Mouse (Mus musculus) neural tube, embryonic 13.5 days (tissue): ENCODE measurements around the gene Shank1. TPM values are rescaled to one million over a fixed set of nuclear protein-coding genes. Genes with fewer than 3 reads are reported as not detected.
"Not testable (repeated sequence)": the region's sequence is repeated elsewhere in the genome, so short reads cannot be mapped to it uniquely, and the experiment has no call there.

Source experiments
- ATAC-seq: fragments of 200-750 bp; cut with Nextera tagmentation; 2 replicates; pipeline ENCODE4 v1.8.0; 2017; ENCODE audit warnings: low read depth, mild to moderate bottlenecking, moderate TSS enrichment, moderate library complexity
- H3K27ac ChIP-seq: fragments of 300-500 bp; sonication (generic); replicated peaks from 2 replicates; pipeline ENCODE4 v1.5.1; 2015; ENCODE audit warnings: moderate library complexity, mild to moderate bottlenecking, inconsistent platforms
- H3K27me3 ChIP-seq: fragments of 300-500 bp; sonication (generic); 2 replicates; pipeline ENCODE4 v1.6.1; 2015; ENCODE audit warnings: mild to moderate bottlenecking, inconsistent platforms
- H3K36me3 ChIP-seq: fragments of 300-500 bp; sonication (generic); 2 replicates; pipeline ENCODE4 v1.6.1; 2015; ENCODE audit warnings: mild to moderate bottlenecking, inconsistent platforms
- H3K4me1 ChIP-seq: fragments of 300-500 bp; sonication (generic); replicated peaks from 2 replicates; pipeline ENCODE4 v1.6.1; 2015; ENCODE audit warnings: inconsistent platforms
- H3K4me2 ChIP-seq: fragments of 300-500 bp; sonication (generic); 2 replicates; pipeline ENCODE4 v1.6.1; 2015; ENCODE audit warnings: inconsistent platforms, mild to moderate bottlenecking, moderate library complexity
- H3K4me3 ChIP-seq: fragments of 300-500 bp; sonication (generic); 2 replicates; pipeline ENCODE4 v1.5.1; 2015; ENCODE audit warnings: mild to moderate bottlenecking, inconsistent platforms
- H3K9ac ChIP-seq: fragments of 300-500 bp; sonication (generic); 2 replicates; pipeline ENCODE4 v1.6.1; 2015; ENCODE audit warnings: moderate library complexity, mild to moderate bottlenecking, inconsistent platforms
- H3K9me3 ChIP-seq: fragments of 300-500 bp; sonication (generic); 2 replicates; pipeline ENCODE4 v1.6.1; 2016; ENCODE audit warnings: inconsistent platforms
- WGBS: fragments of 180-500 bp; shearing (Covaris S2); methylation state at CpG from one replicate; pipeline ENCODE4 v1.1.7; 2015; 5-methylcytosine and 5-hydroxymethylcytosine counted together
- polyA plus RNA-seq: library from polyadenylated mRNA; unstranded; fragments of >200 nt; fragmentation: Nextera tagmentation; extraction: Ambion mirVana; gene quantifications from 2 replicates; pipeline ENCODE4 v1.2.1, GENCODE M21; 2015

Shank1 gene
- polyA plus RNA-seq, 1 experiment from 2014 or later: 26.5 TPM

DNA sequence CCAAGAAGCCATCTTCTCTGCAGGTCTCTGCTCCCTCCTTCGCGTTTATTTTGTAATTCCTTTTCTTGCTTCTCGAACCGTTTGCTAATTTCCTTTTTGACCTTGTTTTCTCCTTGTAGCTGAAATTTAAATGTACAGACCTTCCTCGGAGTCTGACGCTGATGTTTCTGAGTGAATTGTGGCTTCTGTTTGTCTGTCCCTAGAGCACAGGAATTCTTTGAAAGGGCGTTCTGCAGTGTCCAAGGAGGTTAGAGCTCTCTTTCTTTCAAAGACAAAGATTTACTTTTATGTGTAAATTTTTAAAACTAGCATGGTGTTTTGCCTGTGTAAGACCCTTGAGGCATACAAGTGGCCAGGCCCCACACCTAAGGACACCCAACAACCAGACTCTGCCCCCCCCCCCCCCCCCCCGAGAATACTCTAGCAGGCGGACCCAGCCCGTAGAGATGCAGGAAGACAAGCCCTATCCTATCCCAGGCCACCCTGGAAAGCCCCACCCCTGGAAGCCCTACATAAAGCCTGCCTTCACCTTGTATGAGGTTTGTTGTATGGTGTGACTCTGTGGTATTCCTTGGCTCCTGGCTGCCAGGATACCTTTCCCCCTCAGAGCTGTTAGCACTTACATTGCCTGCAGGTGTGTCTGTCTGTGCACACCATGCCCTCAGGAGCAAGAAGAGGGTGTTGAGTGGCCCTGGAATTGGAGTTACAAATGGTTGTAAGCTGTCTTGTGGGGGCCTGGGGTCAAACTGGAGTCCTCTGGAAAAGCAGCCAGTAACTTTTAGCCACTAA is 33.4 kb upstream of the Shank1 start:
- Histone ChIP-seq H3K27ac (no peak overlapping the region), H3K9ac (no peak overlapping the region), H3K4me3 (no peak overlapping the region), H3K9me3 (no peaks in the 10 kb centered on the region), H3K36me3 (no peaks in the 10 kb centered on the region), H3K27me3 (peaks cover 25% of the 10 kb centered on the region), H3K4me2 (no peak overlapping the region), H3K4me1 (no peaks in the 10 kb centered on the region)
- WGBS: 64% methylated on average over 10 of the region's 10 CpGs
- no peak for ATAC-seq

DNA sequence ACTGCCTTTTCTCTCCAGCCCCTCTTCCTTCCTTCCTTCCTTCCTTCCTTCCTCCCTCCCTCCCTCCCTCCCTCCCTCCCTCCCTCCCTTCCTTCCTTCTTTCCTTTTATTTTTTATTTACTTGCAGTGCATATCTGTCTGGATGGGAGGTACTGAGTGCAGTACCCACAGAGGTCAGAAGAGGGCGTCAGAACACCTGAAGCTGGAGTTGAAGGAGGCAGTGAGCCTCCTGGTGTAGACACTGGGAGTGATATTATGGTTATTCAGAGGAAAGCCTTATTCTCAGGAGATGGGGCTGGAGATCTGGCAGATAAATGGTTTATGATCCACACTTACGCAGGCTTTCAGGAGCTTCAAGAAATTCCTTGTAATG is 32.8 kb upstream of the Shank1 start:
- WGBS: 39% methylated on average over 2 of the region's 2 CpGs
- ATAC-seq: no peak
- no peaks in the 10 kb centered on the region for H3K4me1 ChIP-seq

DNA sequence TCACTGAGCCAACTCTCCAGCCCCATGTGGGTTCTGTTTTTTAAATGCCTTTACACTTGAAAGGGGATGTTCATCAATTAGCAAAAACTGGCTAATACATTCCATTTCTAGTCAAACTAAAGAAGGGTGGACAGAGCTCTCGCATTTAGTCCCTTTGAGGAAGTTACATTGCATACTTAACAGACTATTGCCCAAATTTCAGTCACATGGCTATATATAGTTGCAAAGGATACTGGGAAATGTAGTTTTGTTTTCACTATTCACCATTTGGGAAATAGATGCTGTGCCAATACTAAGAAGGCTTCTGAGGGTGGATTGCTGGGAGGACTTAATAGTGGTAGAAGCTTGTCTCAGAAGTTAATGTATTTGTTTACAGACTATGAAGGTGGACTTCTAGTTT is 29.1 kb upstream of the Shank1 start:
- Histone ChIP-seq H3K4me2 (no peak overlapping the region), H3K36me3 (no peaks in the 10 kb centered on the region), H3K9me3 (no peaks in the 10 kb centered on the region), H3K27me3 (peaks cover 16% of the 10 kb centered on the region; the same call in 1 of the 2 replicates), H3K4me3 (no peak overlapping the region), H3K27ac (no peak overlapping the region), H3K4me1 (no peaks in the 10 kb centered on the region), H3K9ac (no peak overlapping the region)
- no peak for ATAC-seq
- 56% methylated on average over 1 of the region's 1 CpGs for WGBS

More for the DNA sequence above, 32.8 kb upstream of the Shank1 start:
- Histone ChIP-seq H3K27me3 (peaks cover 28% of the 10 kb centered on the region), H3K9me3 (no peaks in the 10 kb centered on the region), H3K4me2 (no peak overlapping the region), H3K36me3 (no peaks in the 10 kb centered on the region), H3K27ac (no peak overlapping the region), H3K4me3 (no peak overlapping the region), H3K9ac (no peak overlapping the region)

DNA sequence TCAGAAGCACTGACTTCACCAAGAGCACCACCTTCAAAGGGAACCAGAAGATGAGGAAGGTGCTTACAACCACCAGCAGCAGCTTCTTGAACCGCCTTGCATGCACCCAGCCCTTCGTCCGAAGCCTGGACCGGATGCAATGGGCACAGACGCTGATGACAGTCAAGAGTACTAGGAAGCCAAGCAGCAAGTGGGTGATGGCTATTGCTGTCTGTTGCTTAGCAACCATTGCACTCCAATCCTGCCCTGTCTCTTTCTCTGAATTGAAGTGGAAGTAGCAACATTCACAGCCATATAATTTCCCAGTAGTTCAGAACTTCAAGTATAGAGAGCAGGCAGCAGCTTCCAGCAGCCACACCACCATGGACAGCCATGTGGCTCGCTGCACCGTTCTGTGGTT is 28.5 kb upstream of the Shank1 start:
- 67% methylated on average over 7 of the region's 7 CpGs for WGBS
- no peak for ATAC-seq
- peaks cover 16% of the 10 kb centered on the region; the same call in 1 of the 2 replicates for H3K27me3 ChIP-seq
- H3K36me3 ChIP-seq: no peaks in the 10 kb centered on the region
- H3K27ac ChIP-seq: no peak overlapping the region
- H3K9ac ChIP-seq: no peak overlapping the region
- no peak overlapping the region for H3K4me3 ChIP-seq
- H3K4me2 ChIP-seq: no peak overlapping the region
- no peaks in the 10 kb centered on the region; the same call in 1 of the 2 replicates for H3K9me3 ChIP-seq
- no peaks in the 10 kb centered on the region for H3K4me1 ChIP-seq

DNA sequence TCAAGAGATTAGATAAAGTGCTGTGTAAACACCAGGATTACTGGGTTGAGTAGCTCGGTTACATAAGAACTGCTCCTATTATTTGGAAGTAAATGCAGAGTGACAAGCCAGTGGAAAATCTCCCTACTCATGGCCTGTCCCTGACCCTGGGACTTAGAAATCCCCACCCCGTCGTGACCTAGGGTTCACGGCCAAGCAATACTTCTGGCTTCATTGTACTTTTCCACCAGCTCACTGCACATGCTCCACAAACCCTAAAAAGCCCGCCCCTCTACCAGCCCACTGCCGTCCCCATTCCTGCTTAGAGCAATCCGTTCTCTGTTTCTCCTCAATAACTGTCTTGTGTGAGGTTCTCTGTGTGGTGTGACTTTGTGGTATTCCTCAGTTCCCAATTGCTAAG is 22.3 kb upstream of the Shank1 start:
- H3K9ac ChIP-seq: no peak overlapping the region
- no peak for ATAC-seq
- 78% methylated on average over 7 of the region's 7 CpGs for WGBS

DNA sequence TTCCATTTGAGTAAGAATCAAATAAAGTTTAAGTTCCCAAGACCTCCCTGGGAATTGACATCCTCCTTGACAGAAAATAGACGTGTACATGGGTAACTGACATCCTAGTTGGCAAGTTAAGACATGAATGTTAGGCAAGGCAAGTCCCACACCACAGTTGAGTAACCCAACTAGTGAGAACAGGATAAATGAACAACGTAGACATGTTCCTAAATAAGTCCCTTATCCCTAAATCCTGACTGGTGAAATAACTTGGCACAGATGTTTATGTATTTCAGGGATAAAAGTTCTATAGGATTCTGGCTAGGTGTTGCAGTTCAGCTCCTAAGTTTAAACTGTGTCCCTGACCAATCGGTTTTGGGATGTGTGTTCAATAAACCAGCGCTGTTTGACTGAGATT is 19.1 kb upstream of the Shank1 start:
- 82% methylated on average over 4 of the region's 4 CpGs for WGBS
- no peak overlapping the region for H3K27ac ChIP-seq
- H3K9ac ChIP-seq: no peak overlapping the region
- peaks cover 3% of the 10 kb centered on the region; the same call in 1 of the 2 replicates for H3K27me3 ChIP-seq
- H3K4me3 ChIP-seq: no peak overlapping the region
- H3K9me3 ChIP-seq: no peaks in the 10 kb centered on the region; the same call in 1 of the 2 replicates
- H3K4me2 ChIP-seq: no peak overlapping the region
- no peak for ATAC-seq
- H3K4me1 ChIP-seq: no peaks in the 10 kb centered on the region
- no peaks in the 10 kb centered on the region for H3K36me3 ChIP-seq

More for the DNA sequence above, 22.3 kb upstream of the Shank1 start:
- Histone ChIP-seq H3K9me3 (no peaks in the 10 kb centered on the region; the same call in 1 of the 2 replicates), H3K36me3 (no peaks in the 10 kb centered on the region), H3K4me1 (no peaks in the 10 kb centered on the region), H3K4me3 (no peak overlapping the region), H3K4me2 (no peak overlapping the region), H3K27me3 (peaks cover 3% of the 10 kb centered on the region; the same call in 1 of the 2 replicates), H3K27ac (no peak overlapping the region)

DNA sequence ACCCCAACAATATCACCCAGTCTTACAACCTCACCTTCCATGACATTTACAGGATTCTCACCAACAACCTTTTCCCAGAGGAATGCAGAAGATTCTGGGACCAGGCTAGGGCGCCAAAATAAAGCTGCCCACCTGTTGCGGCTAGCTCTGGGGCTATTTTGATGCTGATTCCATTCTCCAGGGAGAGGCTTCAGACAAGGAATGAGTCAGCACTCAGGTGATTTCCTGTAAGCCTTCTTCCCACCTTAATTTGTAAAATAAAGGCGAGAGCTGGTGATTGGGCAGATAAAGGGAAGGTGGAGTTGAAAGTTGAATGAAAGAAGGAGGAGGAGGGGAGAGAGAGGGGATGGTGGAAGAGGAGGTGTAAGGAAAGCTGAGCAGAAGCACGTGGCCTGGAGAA is 18.6 kb upstream of the Shank1 start:
- H3K4me3 ChIP-seq: no peak overlapping the region
- H3K27ac ChIP-seq: no peak overlapping the region
- H3K9ac ChIP-seq: no peak overlapping the region
- H3K4me1 ChIP-seq: no peaks in the 10 kb centered on the region
- H3K36me3 ChIP-seq: no peaks in the 10 kb centered on the region
- peaks cover 3% of the 10 kb centered on the region; the same call in 1 of the 2 replicates for H3K27me3 ChIP-seq
- H3K9me3 ChIP-seq: no peaks in the 10 kb centered on the region; the same call in 1 of the 2 replicates
- ATAC-seq: no peak
- H3K4me2 ChIP-seq: no peak overlapping the region
- 51% methylated on average over 4 of the region's 4 CpGs for WGBS

DNA sequence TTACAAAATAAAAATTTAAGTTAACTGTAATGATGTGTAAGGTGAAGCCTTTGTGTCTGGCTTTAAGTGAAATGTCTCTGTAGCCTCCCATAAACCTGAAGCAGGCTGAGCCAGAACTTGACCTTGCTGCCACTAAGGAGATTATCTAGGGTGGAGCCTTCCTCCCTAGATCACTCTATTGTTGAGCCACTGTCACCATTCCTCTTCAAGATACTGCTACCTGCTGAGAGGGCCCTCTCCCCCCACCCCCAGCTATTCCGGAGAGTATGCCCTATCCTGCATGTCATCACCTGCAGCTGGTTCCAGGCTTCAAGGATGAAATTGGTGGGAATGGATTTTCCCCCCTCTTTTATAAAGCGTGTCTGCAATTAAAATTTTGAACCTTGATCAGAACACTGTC is 12.6 kb upstream of the Shank1 start:
- H3K4me3 ChIP-seq, H3K27ac ChIP-seq, H3K4me1 ChIP-seq, H3K4me2 ChIP-seq, H3K9ac ChIP-seq, H3K36me3 ChIP-seq, H3K9me3 ChIP-seq, H3K27me3 ChIP-seq, ATAC-seq: not testable (repeated sequence)
- WGBS: 85% methylated on average over 2 of the region's 2 CpGs

DNA sequence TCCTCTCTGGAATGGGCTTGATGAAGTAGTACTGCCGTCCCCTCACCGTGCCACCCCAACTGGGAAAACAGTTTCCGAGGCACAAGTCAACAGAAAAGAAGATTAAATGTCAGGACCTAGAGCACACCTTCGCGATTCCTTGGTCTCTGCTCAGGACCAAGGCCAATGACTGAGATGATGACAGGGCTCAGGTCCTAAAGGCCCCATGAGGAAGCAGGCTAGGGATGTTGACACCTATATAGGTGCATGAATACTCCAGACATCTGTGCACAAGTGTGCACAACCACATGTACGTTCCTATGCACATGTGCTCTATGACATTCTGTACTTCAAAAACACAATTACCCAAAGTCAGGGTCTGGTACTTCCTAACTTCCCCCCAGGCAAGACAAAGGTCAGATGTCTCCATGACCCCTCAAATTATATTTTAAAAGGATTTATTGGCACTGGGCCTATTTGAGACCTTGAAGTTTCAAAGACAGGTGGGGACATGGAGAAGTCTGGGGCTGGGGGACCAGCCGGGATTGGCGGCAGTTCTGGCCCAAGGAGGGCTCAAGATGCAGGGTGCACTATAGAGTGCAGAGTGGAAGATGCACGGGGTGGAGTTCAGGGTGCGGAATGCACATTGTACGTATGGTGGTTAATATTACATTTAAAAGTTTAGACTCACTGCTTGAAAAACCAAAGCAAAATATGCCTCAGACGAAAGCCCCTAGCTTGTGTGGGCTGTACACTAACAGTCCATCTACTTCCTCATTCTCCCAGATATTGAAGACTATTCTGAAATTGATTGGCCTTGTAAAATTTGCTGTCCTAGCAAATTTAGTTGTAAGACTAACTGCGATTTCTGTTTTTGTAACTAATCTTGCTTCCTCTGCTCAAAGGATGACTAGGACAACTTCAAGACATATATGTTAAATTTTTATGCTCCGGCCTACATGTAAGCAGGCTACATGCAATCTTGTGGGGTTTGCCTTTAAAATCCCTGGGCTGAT is 6.4 kb upstream of the Shank1 start:
- 86% methylated on average over 14 of the region's 14 CpGs for WGBS
- Histone ChIP-seq H3K4me2 (peak overlapping the region; percentile 81), H3K27me3 (no peaks in the 10 kb centered on the region), H3K27ac (peak overlapping the region; percentile 97), H3K4me1 (peaks cover 26% of the 10 kb centered on the region), H3K9me3 (no peaks in the 10 kb centered on the region), H3K4me3 (peak overlapping the region; percentile 74), H3K36me3 (no peaks in the 10 kb centered on the region), H3K9ac (peak overlapping the region; percentile 96)
- no peak for ATAC-seq

DNA sequence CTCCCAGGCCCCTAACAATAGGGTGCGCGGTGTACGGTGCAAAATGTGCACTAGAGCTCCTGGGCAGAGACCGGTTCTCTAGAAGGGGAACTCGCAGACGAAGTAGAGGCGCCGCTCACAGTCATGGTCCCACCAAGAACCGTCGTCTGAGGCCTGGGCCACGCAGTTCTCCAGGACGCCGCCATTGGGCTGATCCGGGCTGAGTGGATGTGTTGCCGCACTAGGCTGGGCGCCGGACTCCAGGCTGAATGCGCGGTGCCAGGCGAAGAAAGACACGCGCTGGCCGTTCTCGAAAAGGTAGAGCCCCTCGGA is 5.6 kb upstream of the Shank1 start:
- peak overlapping the region; percentile 96 for H3K9ac ChIP-seq
- peak overlapping the region; percentile 74 for H3K4me3 ChIP-seq
- under 1% methylated on average over 25 of the region's 25 CpGs for WGBS
- no peaks in the 10 kb centered on the region for H3K9me3 ChIP-seq
- peak; percentile 38 for ATAC-seq
- H3K27ac ChIP-seq: peak overlapping the region; percentile 97
- H3K4me1 ChIP-seq: peaks cover 26% of the 10 kb centered on the region
- H3K36me3 ChIP-seq: no peaks in the 10 kb centered on the region
- H3K27me3 ChIP-seq: 0 out of 2 replicates have a peak, but pooled peaks cover 3% of the 10 kb centered on the region
- peak overlapping the region; percentile 81 for H3K4me2 ChIP-seq

DNA sequence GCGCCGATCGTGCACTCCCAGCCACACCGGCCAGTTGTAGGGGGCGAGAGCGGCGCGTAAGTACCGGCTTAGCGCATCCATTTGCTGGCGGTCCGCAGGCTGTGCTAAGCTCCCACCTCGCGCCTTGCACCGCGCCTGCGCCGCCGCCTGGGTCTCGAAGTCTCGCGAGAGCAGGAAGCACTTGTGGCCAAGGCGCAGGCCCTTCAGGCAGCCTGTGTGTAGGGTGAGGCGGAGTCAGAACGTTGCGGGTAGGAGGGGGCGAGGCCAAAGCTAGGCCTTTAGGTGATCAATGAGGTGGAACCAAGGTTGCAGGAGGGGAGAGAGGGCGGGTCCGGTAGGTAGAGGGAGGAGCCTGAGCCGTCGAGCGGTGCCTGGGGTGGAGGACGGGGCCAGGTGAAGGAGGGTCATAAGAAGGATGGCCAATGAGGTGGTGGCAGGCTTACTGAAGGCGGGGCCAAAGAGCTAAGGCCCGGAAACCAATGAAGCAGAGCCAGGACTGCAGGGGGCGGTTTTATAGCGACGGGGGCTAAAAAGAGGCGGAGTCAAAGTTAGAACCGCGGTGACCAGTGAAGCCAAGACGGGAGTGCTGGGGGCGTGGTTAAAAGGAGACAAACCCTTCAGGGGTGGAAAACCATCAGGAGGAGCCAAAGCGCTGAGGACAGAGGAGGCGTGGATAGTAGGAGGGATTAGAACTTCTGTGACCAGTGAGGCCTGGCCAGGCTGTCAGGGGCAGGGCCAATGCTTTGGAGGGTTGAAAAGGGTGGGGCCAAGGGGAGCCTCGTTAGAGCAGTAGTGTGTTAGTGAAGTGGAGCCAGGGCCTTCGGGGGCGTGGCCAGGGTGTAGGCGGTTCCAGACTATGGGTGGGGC is 5.0 kb upstream of the Shank1 start:
- H3K9ac ChIP-seq: peak overlapping the region; percentile 96
- H3K27me3 ChIP-seq: 0 out of 2 replicates have a peak, but pooled peaks cover 6% of the 10 kb centered on the region
- under 1% methylated on average over 49 of the region's 49 CpGs for WGBS
- peak overlapping the region; percentile 97 for H3K27ac ChIP-seq
- H3K36me3 ChIP-seq: no peaks in the 10 kb centered on the region
- H3K4me3 ChIP-seq: peak overlapping the region; percentile 74
- peaks cover 26% of the 10 kb centered on the region for H3K4me1 ChIP-seq
- H3K4me2 ChIP-seq: peak overlapping the region; percentile 81
- ATAC-seq: peak; percentile 95
- H3K9me3 ChIP-seq: no peaks in the 10 kb centered on the region
